Mouse (Mus musculus) urinary bladder, postnatal 36 days (tissue): ENCODE measurements around the gene Sat1.

Source experiments
- DNase-seq, 2 experiments: peaks; one replicate each; pipeline ENCODE4 v3.0.0; 2022; ENCODE audit warnings: low spot score in 2 of 2, mixed read lengths in 1 of 2

Sat1 gene

GRCm38 (mm10) chrX:155166313-155166712, 49.9 kb downstream of the Sat1 start:
- no peak for DNase-seq

GRCm38 (mm10) chrX:155163553-155163952, 52.7 kb downstream of the Sat1 start:
- DNase-seq, result no peak
